Comparison of ENCODE assay signal across 8 mouse cellular contexts in genomic region chr1:107481452-107481851, GRCm38 (mm10). TPM values are rescaled to one million over a fixed set of nuclear protein-coding genes. Genes with fewer than 3 reads are reported as not detected.
DNase-seq lines count a peak whose midpoint lies in the region; ATAC-seq lines count a peak whose summit lies in the region.

No protein-coding gene starts in this region.

- H3K27ac ChIP-seq in hindbrain, embryonic 15.5 days (replicated peaks), result no peak overlapping the region

- 22% methylated on average over 11 of the region's 11 CpGs for WGBS in hindbrain, embryonic 15.5 days

- H3K36me3 ChIP-seq in hindbrain, embryonic 15.5 days, result no peaks in the 10 kb centered on the region

- no peak overlapping the region for H3K9ac ChIP-seq in hindbrain, embryonic 15.5 days

- DNase-seq in T-cell, adult 2 months (ENCODE audit: low spot score), result peak; percentile 37
- DNase-seq in cerebellum, adult 9-11 months, result peak; percentile 40
- peak; percentile 68 to 87 for DNase-seq in frontal cortex, postnatal 14 days (ENCODE audit: low spot score in 2 of 2)
- DNase-seq in layer of hippocampus, postnatal 36 days, result peak; percentile 74 to 80
- peak; percentile 37 to 73 for DNase-seq in lung, postnatal 4 days
- DNase-seq in right cerebral cortex, adult 18-20 months, result peak; percentile 72
- peak; percentile 16 for DNase-seq in urinary bladder, postnatal 10 days (ENCODE audit: low spot score)

- no peaks in the 10 kb centered on the region for H3K4me1 ChIP-seq in hindbrain, embryonic 15.5 days (replicated peaks)

- no peak overlapping the region for H3K4me3 ChIP-seq in hindbrain, embryonic 15.5 days

- peak; percentile 87 for ATAC-seq in hindbrain, embryonic 15.5 days (ENCODE audit: low FRiP score, low read depth)

- no peaks in the 10 kb centered on the region for H3K9me3 ChIP-seq in hindbrain, embryonic 15.5 days

- H3K27me3 ChIP-seq in hindbrain, embryonic 15.5 days, result no peaks in the 10 kb centered on the region

- peak overlapping the region; percentile 38 for H3K4me2 ChIP-seq in hindbrain, embryonic 15.5 days

RNA-seq across cellular contexts. Expression of gene Serpinb2, which starts 29.8 kb away (rescaled TPM):
- polyA plus RNA-seq in hindbrain, embryonic 15.5 days (2015; fragmentation: Nextera tagmentation; extraction: Ambion mirVana), result 0.08 TPM in 1 of 2 replicates, not detected in the other
- total RNA-seq in layer of hippocampus, postnatal 36 days (2021), result not detected

Comparison
In these comparisons a context has a peak if more than half of its experiments do, and no peak if none do; other contexts are left out.
1. DNase-seq: peak in every context shown above with its lines; median percentile 78 in frontal cortex, postnatal 14 days; 77 in layer of hippocampus, postnatal 36 days; 72 in right cerebral cortex, adult 18-20 months; 55 in lung, postnatal 4 days; 40 in cerebellum, adult 9-11 months; 37 in T-cell, adult 2 months; 16 in urinary bladder, postnatal 10 days.